Mouse (Mus musculus): ENCODE data around the gene Gm9195.

DNA sequence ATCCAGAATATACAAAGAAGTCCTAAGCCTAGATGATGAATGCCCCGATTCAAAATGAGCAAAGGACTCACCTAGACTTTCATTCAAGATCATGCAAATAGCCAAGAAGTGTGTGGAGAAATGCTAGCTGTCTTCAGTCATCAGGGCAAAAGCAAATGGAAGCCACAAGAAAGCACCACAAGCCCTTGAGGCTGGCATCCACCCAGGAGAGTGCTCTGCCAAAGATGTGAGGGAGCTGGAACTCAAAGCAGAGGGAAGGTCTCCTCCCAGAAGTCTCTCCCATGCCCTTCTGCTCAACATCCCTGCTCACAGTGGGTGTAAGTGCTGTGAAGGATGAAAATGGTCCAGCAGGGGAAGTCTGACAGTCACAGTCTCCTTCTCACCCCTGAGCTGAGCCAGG is 52.7 kb downstream of the Gm9195 start:
- TF ChIP-seq POLR2A (IDR thresholded peaks at IDR 0.05; ENCODE audit: insufficient read length, low read depth), result no peak
- no peak for TF ChIP-seq TCF12 (IDR thresholded peaks at IDR 0.05; ENCODE audit: insufficient read depth, poor library complexity, severe bottlenecking)
- no peak for TF ChIP-seq MYOD1 (IDR thresholded peaks at IDR 0.05; ENCODE audit: control insufficient read depth in 1 of 3, insufficient read length in 2 of 3, low read depth in 2 of 3)
- TF ChIP-seq USF1 (IDR thresholded peaks at IDR 0.05; ENCODE audit: low read depth), result no peak
- TF ChIP-seq POLR2AphosphoS2 (IDR thresholded peaks at IDR 0.05; ENCODE audit: insufficient read length, low read depth), result no peak
- TF ChIP-seq E2F4 (IDR thresholded peaks at IDR 0.05; ENCODE audit: insufficient read depth), result no peak
- no peak for TF ChIP-seq SRF (IDR thresholded peaks at IDR 0.05; ENCODE audit: control insufficient read depth, insufficient read length, low read depth)
- TF ChIP-seq CEBPB (IDR thresholded peaks at IDR 0.05; ENCODE audit: insufficient read depth, poor library complexity, severe bottlenecking), result no peak
- TF ChIP-seq MAX (IDR thresholded peaks at IDR 0.05; ENCODE audit: low read depth), result no peak
- TF ChIP-seq TCF3 (IDR thresholded peaks at IDR 0.05; ENCODE audit: insufficient read length, low read depth), result no peak
- TF ChIP-seq MYOG (IDR thresholded peaks at IDR 0.05; ENCODE audit: control insufficient read depth in 1 of 3, insufficient read depth in 1 of 3, insufficient read length in 2 of 3, low read depth in 2 of 3), result no peak
